Mouse (Mus musculus) hindbrain, embryonic 15.5 days (tissue): Measurements from ENCODE around the gene Sult6b1. TPM values are rescaled to one million over a fixed set of nuclear protein-coding genes. Genes with fewer than 3 reads are reported as not detected.
A peak's percentile ranks its signal among the peaks of the same experiment; 100 is the strongest.

Source experiments
- ATAC-seq: fragments of 200-750 bp; cut with Nextera tagmentation; 2 replicates; pipeline ENCODE4 v1.8.0; 2017; ENCODE audit warnings: low read depth, moderate number of reproducible peaks, moderate TSS enrichment; ENCODE audit not compliant: low FRiP score
- H3K27ac ChIP-seq: fragments of 300-500 bp; sonication (generic); replicated peaks from 2 replicates; pipeline ENCODE4 v1.5.1; 2015; ENCODE audit warnings: mild to moderate bottlenecking, inconsistent platforms
- H3K27me3 ChIP-seq: fragments of 300-500 bp; sonication (generic); 2 replicates; pipeline ENCODE4 v1.6.1; 2015; ENCODE audit warnings: control low read depth, inconsistent platforms
- H3K36me3 ChIP-seq: fragments of 300-500 bp; sonication (generic); 2 replicates; pipeline ENCODE4 v1.6.1; 2015; ENCODE audit warnings: control low read depth, inconsistent platforms
- H3K4me1 ChIP-seq: fragments of 300-500 bp; sonication (generic); replicated peaks from 2 replicates; pipeline ENCODE4 v1.6.1; 2015; ENCODE audit warnings: control low read depth, inconsistent platforms
- H3K4me2 ChIP-seq: fragments of 300-500 bp; sonication (generic); 2 replicates; pipeline ENCODE4 v1.6.1; 2015; ENCODE audit warnings: moderate library complexity, mild to moderate bottlenecking, inconsistent platforms
- H3K4me3 ChIP-seq: fragments of 300-500 bp; sonication (generic); 2 replicates; pipeline ENCODE4 v1.5.1; 2015; ENCODE audit warnings: mild to moderate bottlenecking, inconsistent platforms
- H3K9ac ChIP-seq: fragments of 300-500 bp; sonication (generic); 2 replicates; pipeline ENCODE4 v1.6.1; 2015; ENCODE audit warnings: inconsistent platforms
- H3K9me3 ChIP-seq: fragments of 300-500 bp; sonication (generic); 2 replicates; pipeline ENCODE4 v1.6.1; 2016; ENCODE audit warnings: control low read depth, inconsistent platforms
- WGBS: fragments of 180-500 bp; shearing (Covaris S2); methylation state at CpG from one replicate; pipeline ENCODE4 v1.1.7; 2015; 5-methylcytosine and 5-hydroxymethylcytosine counted together
- polyA plus RNA-seq: library from polyadenylated mRNA; unstranded; fragments of >200 nt; fragmentation: Nextera tagmentation; extraction: Ambion mirVana; gene quantifications from 2 replicates; pipeline ENCODE4 v1.2.1, GENCODE M21; 2015

The Sult6b1 gene
- 0.27 TPM in 1 of 2 replicates, not detected in the other for polyA plus RNA-seq

DNA sequence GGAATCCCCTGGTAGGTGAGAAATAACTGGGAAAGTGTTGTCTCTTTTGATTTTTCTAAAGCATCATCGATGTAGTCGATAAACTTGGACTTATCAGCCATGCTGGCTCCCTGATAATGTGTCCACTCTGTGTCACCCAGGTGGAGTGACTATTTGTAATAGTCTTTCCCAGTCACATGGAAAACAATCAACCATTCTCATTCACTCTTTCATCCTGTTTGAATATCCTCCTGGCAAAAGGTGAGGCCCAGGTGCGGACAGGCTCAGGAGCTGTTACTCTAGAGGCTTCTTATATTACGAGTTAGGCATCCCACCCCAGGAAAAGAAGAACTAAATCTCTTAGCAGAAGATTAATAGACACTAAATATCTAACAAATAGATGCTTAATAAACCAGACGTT lies at the start of gene Sult6b1:
Sult6b1 (minus strand) TSS at position 101 of the 400 bp plus-strand sequence.
- H3K4me2 ChIP-seq = no peak within 1 kb of the TSS
- H3K9me3 ChIP-seq = no peaks in the 10 kb centered on the region
- ATAC-seq = no peak
- no peaks in the 10 kb centered on the region for H3K27me3 ChIP-seq
- no peak within 1 kb of the TSS for H3K27ac ChIP-seq
- WGBS = 92% methylated on average over 5 of the region's 5 CpGs
- H3K4me1 ChIP-seq = no peaks in the 10 kb centered on the region
- H3K9ac ChIP-seq = no peak within 1 kb of the TSS
- no peaks in the 10 kb centered on the region for H3K36me3 ChIP-seq
- H3K4me3 ChIP-seq = no peak within 1 kb of the TSS

DNA sequence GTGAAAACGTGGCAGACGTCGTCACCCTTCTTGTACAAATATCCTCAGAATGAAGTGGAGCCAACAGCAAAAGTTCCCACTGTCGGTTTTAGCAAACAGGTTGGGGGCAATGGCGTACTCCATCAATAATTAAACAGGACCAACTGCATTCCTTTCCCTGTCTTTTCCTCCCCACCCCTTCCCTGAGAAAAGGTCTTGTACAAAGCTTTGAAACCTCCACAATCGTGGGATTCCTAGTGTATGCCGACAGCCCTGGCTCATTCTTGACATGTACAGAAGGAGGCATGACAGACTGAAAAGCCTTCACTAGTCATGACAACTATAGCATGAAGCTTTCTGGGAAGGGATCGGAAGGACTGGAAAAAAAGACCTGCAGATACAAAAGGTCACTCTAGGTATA lies 46.4 kb upstream of the Sult6b1 start:
- Histone ChIP-seq H3K36me3 (peaks cover 32% of the 10 kb centered on the region), H3K4me2 (no peak overlapping the region)
- WGBS = 94% methylated on average over 8 of the region's 8 CpGs

DNA sequence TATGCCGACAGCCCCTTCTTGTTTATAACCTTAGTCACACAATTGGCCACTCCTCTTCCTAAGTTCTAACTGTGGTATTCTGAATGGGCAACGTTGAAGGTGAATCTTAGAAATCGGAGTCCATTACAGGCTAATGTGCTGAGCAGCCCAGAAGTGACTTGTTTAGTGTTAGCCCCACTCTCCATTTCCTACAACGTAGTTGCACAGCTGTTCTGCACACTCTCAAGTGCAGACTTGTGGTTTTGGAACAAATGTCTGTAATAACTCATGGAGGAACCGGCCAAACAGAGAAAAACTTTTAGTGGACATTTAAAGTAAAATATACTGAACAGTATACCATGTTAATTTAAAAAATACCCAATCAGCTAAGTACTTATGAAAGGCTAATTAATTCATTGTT lies 45.3 kb upstream of the Sult6b1 start:
- no peak overlapping the region for H3K4me3 ChIP-seq
- no peak overlapping the region for H3K27ac ChIP-seq
- H3K9me3 ChIP-seq = no peaks in the 10 kb centered on the region
- no peaks in the 10 kb centered on the region for H3K27me3 ChIP-seq
- ATAC-seq = no peak
- 96% methylated on average over 5 of the region's 5 CpGs for WGBS
- peaks cover 39% of the 10 kb centered on the region for H3K36me3 ChIP-seq
- H3K9ac ChIP-seq = no peak overlapping the region
- no peaks in the 10 kb centered on the region for H3K4me1 ChIP-seq
- H3K4me2 ChIP-seq = no peak overlapping the region

More for the DNA sequence above, 46.4 kb upstream of the Sult6b1 start:
- H3K4me3 ChIP-seq = no peak overlapping the region
- no peak for ATAC-seq
- H3K27ac ChIP-seq = no peak overlapping the region
- no peaks in the 10 kb centered on the region for H3K4me1 ChIP-seq
- no peaks in the 10 kb centered on the region for H3K27me3 ChIP-seq
- H3K9me3 ChIP-seq = no peaks in the 10 kb centered on the region
- H3K9ac ChIP-seq = no peak overlapping the region

DNA sequence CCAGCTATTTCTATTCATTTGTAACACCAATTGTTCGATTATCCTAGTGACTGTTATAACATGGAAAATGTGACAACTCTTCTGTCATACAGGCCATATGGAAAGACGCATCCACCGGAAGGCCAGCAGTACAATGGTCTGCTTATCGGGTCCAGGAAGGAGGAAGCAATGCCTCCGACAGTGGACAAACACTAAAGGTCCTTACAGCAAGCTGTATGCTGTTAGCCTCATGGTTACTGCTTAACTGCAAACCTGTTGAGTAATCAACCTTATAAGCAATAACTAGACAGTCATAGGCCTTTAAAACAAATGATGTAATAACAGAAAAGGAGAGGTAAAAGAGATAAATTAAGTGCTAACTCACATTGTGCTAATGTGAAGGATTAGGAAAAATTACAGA lies 44.4 kb upstream of the Sult6b1 start:
- ATAC-seq = no peak
- Histone ChIP-seq H3K27me3 (no peaks in the 10 kb centered on the region), H3K36me3 (peaks cover 43% of the 10 kb centered on the region), H3K4me1 (no peaks in the 10 kb centered on the region), H3K4me2 (no peak overlapping the region), H3K4me3 (no peak overlapping the region), H3K27ac (no peak overlapping the region), H3K9ac (no peak overlapping the region), H3K9me3 (no peaks in the 10 kb centered on the region)
- 98% methylated on average over 5 of the region's 5 CpGs for WGBS

DNA sequence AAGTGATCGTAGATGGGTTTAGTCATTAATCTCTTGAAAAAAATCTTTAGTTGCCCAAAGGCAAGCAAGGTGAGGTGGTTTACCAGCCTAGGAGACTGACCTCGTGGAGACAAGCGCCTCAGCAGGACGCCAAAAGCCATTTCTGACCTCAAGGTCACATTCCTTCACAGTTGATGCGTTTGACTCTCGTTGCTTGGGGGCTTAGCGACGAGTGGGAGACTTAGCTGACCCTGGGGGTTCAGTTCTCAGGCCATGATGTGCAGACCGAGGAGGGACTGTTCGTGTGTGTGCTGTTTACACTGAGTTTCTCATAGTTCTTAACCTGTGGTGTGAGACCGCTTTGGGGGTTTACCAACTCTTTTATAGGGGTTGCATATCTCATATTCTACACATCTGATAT lies 35.8 kb upstream of the Sult6b1 start:
- no peak for ATAC-seq
- WGBS = 60% methylated on average over 11 of the region's 11 CpGs

DNA sequence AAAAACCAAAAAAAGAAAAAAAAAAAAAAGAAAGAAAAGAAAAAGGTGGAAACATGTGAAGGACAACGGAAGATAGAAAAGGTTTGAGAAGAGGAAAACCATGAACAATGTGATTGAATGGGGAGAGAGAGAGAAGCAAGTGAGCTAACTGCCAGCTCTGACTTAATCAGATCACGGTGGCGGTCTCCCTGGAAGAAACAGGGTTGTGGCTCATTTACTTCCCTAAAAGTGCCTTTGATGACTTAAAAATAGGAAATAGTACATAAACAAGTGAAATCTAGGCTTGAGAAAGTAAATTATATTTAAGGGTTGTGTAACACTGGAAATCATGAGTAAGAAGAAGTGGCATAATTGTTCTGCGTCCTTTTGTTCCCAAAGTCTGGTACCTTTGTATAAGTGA lies 32.1 kb upstream of the Sult6b1 start:
- Histone ChIP-seq H3K4me2 (no peak overlapping the region), H3K9me3 (no peaks in the 10 kb centered on the region), H3K27ac (no peak overlapping the region), H3K4me3 (no peak overlapping the region), H3K27me3 (no peaks in the 10 kb centered on the region), H3K4me1 (peaks cover 24% of the 10 kb centered on the region), H3K36me3 (peaks cover 47% of the 10 kb centered on the region), H3K9ac (no peak overlapping the region)
- WGBS = 88% methylated on average over 4 of the region's 4 CpGs
- ATAC-seq = no peak

More for the DNA sequence above, 35.8 kb upstream of the Sult6b1 start:
- H3K4me2 ChIP-seq = no peak overlapping the region
- no peak overlapping the region for H3K27ac ChIP-seq
- no peaks in the 10 kb centered on the region for H3K27me3 ChIP-seq
- H3K36me3 ChIP-seq = peaks cover 59% of the 10 kb centered on the region
- H3K4me1 ChIP-seq = peaks cover 6% of the 10 kb centered on the region
- no peak overlapping the region for H3K4me3 ChIP-seq
- H3K9ac ChIP-seq = no peak overlapping the region
- no peaks in the 10 kb centered on the region for H3K9me3 ChIP-seq

DNA sequence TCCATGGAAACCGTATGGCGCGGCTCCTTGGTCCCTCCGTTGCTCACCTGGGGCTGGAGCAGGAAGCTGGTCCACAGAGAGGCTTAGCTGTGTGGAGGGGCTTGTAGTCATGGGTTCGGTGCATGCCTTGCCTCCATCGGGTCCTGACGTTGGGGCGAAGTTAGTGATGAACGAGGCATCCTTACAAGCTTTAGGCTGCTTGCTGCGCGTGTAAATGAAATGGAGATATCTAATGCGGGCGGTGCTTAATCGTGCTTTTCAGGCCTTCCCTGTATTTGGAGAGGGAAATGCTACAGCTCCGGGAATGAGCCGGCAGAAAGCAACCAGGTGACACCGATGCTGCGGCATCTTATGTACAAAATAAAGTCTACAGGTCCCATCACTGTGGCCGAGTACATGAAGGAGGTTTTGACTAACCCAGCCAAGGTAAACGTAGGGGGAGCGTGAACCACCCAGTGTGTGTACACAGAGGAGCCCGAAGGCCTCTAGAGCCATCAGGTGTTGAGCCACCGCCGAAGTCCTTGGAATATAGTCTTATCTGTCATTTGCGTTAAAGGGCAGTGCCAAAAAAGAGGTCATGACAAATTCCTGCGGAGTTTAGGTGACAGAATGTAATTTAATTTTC lies 30.5 kb upstream of the Sult6b1 start:
- Histone ChIP-seq H3K4me3 (peak overlapping the region; percentile 85), H3K9me3 (no peaks in the 10 kb centered on the region), H3K4me2 (peak overlapping the region; percentile 78), H3K4me1 (peaks cover 35% of the 10 kb centered on the region), H3K36me3 (peaks cover 40% of the 10 kb centered on the region), H3K9ac (peak overlapping the region; percentile 72), H3K27me3 (no peaks in the 10 kb centered on the region), H3K27ac (peak overlapping the region; percentile 66)
- peak; percentile 43 for ATAC-seq
- WGBS = 7% methylated on average over 26 of the region's 26 CpGs

DNA sequence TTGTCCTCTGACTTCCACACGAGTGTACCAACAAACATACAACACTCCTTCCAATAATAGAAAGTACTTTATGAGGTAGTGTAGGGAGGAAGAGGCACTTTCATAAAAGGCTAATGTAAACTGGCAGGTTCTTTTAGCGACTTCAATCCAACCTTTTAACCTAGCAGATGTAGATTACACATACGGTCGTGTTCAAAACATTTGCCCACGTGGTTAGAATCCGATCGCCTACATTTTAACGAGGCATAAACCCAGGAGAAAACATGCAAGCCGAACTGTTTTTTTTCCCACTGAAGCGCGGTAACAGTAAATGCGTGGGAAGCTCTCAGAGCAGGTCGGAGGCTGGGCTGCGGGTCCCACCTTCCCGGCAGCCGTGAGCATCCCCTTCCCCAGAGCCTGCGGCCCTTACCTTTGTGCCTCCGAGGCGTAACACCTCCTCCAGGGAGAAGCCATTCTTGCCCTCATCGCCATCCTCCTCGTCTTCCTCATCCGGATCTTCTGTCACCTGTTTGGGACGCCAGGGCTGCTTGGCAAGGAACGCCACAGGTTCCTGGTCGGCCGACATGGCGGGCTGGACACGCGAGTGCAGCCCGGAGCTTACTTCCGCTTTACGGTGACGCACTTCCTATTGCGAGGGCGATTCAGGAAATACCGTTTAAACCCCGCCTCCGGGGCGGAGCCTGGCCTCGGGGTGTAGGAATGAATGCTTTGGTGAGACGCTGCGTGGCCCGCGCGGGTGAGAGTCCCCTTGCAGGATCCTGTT lies 29.9 kb upstream of the Sult6b1 start, which contains the start of the genes Cebpz and Ndufaf7:
Cebpz (minus strand) TSS at position 601 of the 763 bp plus-strand sequence.
Ndufaf7 (plus strand) TSS at position 671 of the 763 bp plus-strand sequence.
- H3K9ac ChIP-seq = peak within 1 kb of the TSS; percentile 72
- H3K4me2 ChIP-seq = peak within 1 kb of the TSS; percentile 78
- no peaks in the 10 kb centered on the region for H3K27me3 ChIP-seq
- peaks cover 35% of the 10 kb centered on the region for H3K4me1 ChIP-seq
- WGBS = under 1% methylated on average over 45 of the region's 45 CpGs
- H3K9me3 ChIP-seq = no peaks in the 10 kb centered on the region
- H3K4me3 ChIP-seq = peak within 1 kb of the TSS; percentile 85
- peak; percentile 100 for ATAC-seq
- H3K27ac ChIP-seq = peak within 1 kb of the TSS; percentile 66
- peaks cover 39% of the 10 kb centered on the region for H3K36me3 ChIP-seq

DNA sequence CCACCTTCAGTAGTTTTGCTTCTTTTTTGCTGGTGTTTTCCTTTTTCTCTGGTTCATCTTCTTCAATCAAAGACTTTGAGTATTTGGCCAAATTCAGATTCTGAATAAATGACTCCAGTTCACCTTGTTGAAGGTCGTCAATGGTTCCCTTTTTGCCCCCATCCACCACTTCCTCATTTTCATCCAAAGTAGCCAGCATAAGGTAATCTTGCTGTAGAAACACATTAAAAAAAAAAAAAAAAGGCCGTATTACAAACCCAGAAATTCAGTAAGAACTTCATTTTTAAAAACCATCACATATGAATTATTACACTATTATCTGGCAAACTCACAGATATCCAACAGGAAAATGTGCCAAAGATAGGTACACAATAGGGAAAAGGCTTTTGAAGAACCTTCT lies 29.1 kb upstream of the Sult6b1 start:
- no peaks in the 10 kb centered on the region for H3K27me3 ChIP-seq
- no peak overlapping the region for H3K27ac ChIP-seq
- peaks cover 40% of the 10 kb centered on the region for H3K36me3 ChIP-seq
- peak overlapping the region; percentile 85 for H3K4me3 ChIP-seq
- WGBS = 86% methylated on average over 2 of the region's 2 CpGs
- H3K4me2 ChIP-seq = peak overlapping the region; percentile 78
- no peak for ATAC-seq
- H3K9ac ChIP-seq = peak overlapping the region; percentile 72; the same call in 1 of the 2 replicates
- H3K4me1 ChIP-seq = peaks cover 35% of the 10 kb centered on the region
- H3K9me3 ChIP-seq = no peaks in the 10 kb centered on the region

DNA sequence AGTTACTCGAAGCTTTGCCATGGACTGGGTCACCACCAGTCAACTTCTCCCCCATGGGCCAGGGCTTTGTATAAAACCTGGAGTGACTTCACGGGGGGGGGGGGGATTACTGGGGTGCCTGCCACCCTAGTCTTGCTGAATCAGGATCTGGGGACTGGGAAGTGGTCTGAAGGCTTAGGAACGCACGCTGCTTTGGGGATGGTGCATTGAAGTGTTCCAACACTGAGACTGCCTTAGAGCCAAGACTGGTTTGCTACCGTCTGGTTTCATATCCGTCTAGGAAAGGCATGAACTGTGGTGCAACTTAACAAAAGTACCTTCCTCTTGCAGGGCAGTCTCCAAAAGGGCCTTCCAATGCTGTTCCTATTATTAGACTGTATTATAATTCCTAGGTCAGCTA lies 10.9 kb upstream of the Sult6b1 start:
- WGBS = 45% methylated on average over 6 of the region's 6 CpGs
- Histone ChIP-seq H3K36me3 (peaks cover 34% of the 10 kb centered on the region), H3K9ac (peak overlapping the region; percentile 70), H3K9me3 (no peaks in the 10 kb centered on the region), H3K4me1 (peaks cover 16% of the 10 kb centered on the region), H3K27me3 (no peaks in the 10 kb centered on the region), H3K4me3 (peak overlapping the region; percentile 75; the same call in 1 of the 2 replicates), H3K4me2 (peak overlapping the region; percentile 90), H3K27ac (no peak overlapping the region)
- ATAC-seq = no peak

DNA sequence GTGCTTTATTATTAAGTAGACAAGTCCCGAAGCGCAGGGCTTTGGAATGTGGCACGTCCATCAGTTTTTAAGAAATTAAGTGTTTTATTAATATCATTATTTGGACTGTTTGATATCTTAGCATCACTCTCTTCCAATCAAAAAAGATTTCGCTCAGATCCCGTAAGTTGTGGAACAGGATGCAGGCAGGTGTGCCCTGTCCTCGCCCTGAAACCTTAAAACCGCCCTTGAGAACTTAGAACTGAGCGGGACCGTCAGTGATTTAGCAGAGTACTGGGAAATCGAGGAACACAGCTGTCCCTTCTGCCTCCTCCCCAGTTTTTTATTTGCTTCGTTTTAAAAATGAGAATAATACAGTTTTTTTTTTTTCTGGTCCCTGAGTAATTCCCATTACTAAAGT lies 10.1 kb upstream of the Sult6b1 start:
- peak overlapping the region; percentile 88 for H3K27ac ChIP-seq
- H3K4me1 ChIP-seq = peaks cover 16% of the 10 kb centered on the region
- H3K4me3 ChIP-seq = peak overlapping the region; percentile 75
- whole genome bisulfite sequencing = 2% methylated on average over 11 of the region's 11 CpGs
- no peak for ATAC-seq
- no peaks in the 10 kb centered on the region for H3K27me3 ChIP-seq
- peaks cover 27% of the 10 kb centered on the region for H3K36me3 ChIP-seq
- H3K9ac ChIP-seq = peak overlapping the region; percentile 70
- no peaks in the 10 kb centered on the region for H3K9me3 ChIP-seq
- peak overlapping the region; percentile 90 for H3K4me2 ChIP-seq

DNA sequence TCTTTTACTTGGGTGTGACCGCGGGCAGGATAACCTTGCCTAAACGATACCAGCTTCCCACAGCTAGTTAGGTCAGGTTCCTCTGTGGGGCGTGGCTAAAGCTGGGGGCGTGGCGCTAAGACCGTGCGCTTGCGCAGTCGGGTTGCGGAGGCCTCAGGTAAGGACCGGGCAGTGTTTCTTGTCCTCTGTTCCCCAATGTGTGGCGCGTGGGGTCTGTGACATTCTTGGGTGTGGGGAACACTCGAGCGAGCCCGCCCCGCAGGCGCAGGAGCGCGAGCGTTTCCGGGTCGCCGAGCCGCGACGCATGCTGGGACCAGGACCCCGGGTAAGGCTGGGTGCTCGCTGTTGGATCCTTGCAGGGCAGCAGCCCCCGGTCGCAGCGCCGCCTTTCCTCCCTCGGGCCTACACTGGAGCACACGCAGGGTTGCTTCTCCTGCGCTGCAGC lies 9.6 kb upstream of the Sult6b1 start, which contains the start of gene Cebpzos:
Cebpzos (plus strand) TSS at position 132 of the 445 bp plus-strand sequence.
- Histone ChIP-seq H3K36me3 (peaks cover 22% of the 10 kb centered on the region), H3K9ac (peak within 1 kb of the TSS; percentile 70), H3K4me3 (peak within 1 kb of the TSS; percentile 75), H3K4me1 (peaks cover 16% of the 10 kb centered on the region), H3K27me3 (no peaks in the 10 kb centered on the region), H3K9me3 (no peaks in the 10 kb centered on the region), H3K4me2 (peak within 1 kb of the TSS; percentile 90), H3K27ac (peak within 1 kb of the TSS; percentile 88)
- under 1% methylated on average over 36 of the region's 37 CpGs for WGBS
- ATAC-seq = peak; percentile 97
